Mouse (Mus musculus) neural tube, embryonic 11.5 days (tissue): ENCODE measurements at regions not wholly inside any gene's neighbourhood (a gene's known extent, or its start where the extent isn't known, plus 50 kb on each side); places are given as distances from the start of the nearest gene placed in this dataset.
"Not testable (repeated sequence)": the region's sequence is repeated elsewhere in the genome, so short reads cannot be mapped to it uniquely, and the experiment has no call there.

Experiments used
- ATAC-seq: fragments of 200-750 bp; cut with Nextera tagmentation; 2 replicates; pipeline ENCODE4 v1.8.0; 2017; ENCODE audit warnings: moderate number of reproducible peaks, mild to moderate bottlenecking, moderate TSS enrichment, moderate library complexity; ENCODE audit not compliant: insufficient read depth, low FRiP score, low TSS enrichment
- DNase-seq: peaks from one replicate; pipeline ENCODE4 v3.0.0-alpha.2; 2015; ENCODE audit warnings: low spot score
- H3K27ac ChIP-seq: fragments of 300-500 bp; sonication (generic); 2 replicates; pipeline ENCODE4 v1.5.1; 2014; ENCODE audit warnings: low read depth, mild to moderate bottlenecking, low read length
- H3K27me3 ChIP-seq: fragments of 300-500 bp; sonication (generic); 2 replicates; pipeline ENCODE4 v1.6.1; 2014; ENCODE audit warnings: mild to moderate bottlenecking, low read length, mixed read lengths; ENCODE audit not compliant: control insufficient read depth, insufficient read depth
- H3K36me3 ChIP-seq: fragments of 300-500 bp; sonication (generic); 2 replicates; pipeline ENCODE4 v1.6.1; 2014; ENCODE audit warnings: mild to moderate bottlenecking, low read length, moderate library complexity, mixed read lengths; ENCODE audit not compliant: control insufficient read depth, insufficient read depth
- H3K4me1 ChIP-seq: fragments of 300-500 bp; sonication (generic); 2 replicates; pipeline ENCODE4 v1.6.1; 2014; ENCODE audit warnings: low read length, mixed read lengths; ENCODE audit not compliant: control insufficient read depth, insufficient read depth
- H3K4me2 ChIP-seq: fragments of 300-500 bp; sonication (generic); 2 replicates; pipeline ENCODE4 v1.6.1; 2014; ENCODE audit warnings: low read depth, mild to moderate bottlenecking, moderate library complexity
- H3K4me3 ChIP-seq: fragments of 300-500 bp; sonication (generic); 2 replicates; pipeline ENCODE4 v1.5.1; 2014; ENCODE audit warnings: low read depth, low read length
- H3K9ac ChIP-seq: fragments of 300-500 bp; sonication (generic); 2 replicates; pipeline ENCODE4 v1.6.1; 2014; ENCODE audit warnings: mild to moderate bottlenecking, low read length
- H3K9me3 ChIP-seq: fragments of 300-500 bp; sonication (generic); 2 replicates; pipeline ENCODE4 v1.6.1; 2016; ENCODE audit warnings: low read length; ENCODE audit not compliant: control insufficient read depth
- WGBS: fragments of 180-500 bp; shearing (Covaris S2); extraction: QIAGEN DNeasy Blood & Tissue Kit; methylation state at CpG from one replicate; pipeline ENCODE4 v1.1.7; 2014; 5-methylcytosine and 5-hydroxymethylcytosine counted together

DNA sequence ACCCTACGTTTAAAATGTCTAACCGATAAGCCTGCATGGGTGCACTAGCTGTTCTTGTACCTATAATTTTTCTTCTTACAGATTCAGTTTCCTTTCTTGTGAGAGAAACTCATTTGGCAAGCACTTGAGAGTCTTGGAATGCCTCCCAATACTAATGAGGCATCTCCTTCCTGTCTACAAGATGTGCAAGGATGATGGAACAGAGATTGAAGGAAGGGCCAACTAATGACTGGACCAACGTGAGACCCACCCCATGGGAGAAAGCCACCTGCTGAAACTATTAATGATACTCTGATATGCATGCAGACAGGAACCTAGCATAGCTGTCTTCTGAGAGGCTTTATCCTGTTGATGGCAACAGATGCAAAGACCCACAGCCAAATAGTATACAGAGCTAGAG is 179.9 kb upstream of the Slitrk6 start:
- Histone ChIP-seq H3K9me3 (no peaks in the 10 kb centered on the region), H3K4me3 (no peak overlapping the region), H3K4me1 (no peaks in the 10 kb centered on the region), H3K27ac (no peak overlapping the region), H3K9ac (no peak overlapping the region), H3K36me3 (no peaks in the 10 kb centered on the region), H3K27me3 (no peaks in the 10 kb centered on the region), H3K4me2 (no peak overlapping the region)
- DNase-seq (no peak), ATAC-seq (no peak)
- 91% methylated on average over 3 of the region's 3 CpGs for whole genome bisulfite sequencing

GRCm38 (mm10) chr14:110921989-110922388 is 167.0 kb upstream of the Slitrk6 start:
- H3K4me1 ChIP-seq = no peaks in the 10 kb centered on the region
- DNase-seq = no peak
- H3K27me3 ChIP-seq = no peaks in the 10 kb centered on the region
- H3K9ac ChIP-seq = no peak overlapping the region
- no peak for ATAC-seq
- no peaks in the 10 kb centered on the region for H3K36me3 ChIP-seq
- H3K4me3 ChIP-seq = no peak overlapping the region
- H3K9me3 ChIP-seq = no peaks in the 10 kb centered on the region
- H3K27ac ChIP-seq = no peak overlapping the region
- no peak overlapping the region for H3K4me2 ChIP-seq

GRCm38 (mm10) chr14:110913341-110913740 is 158.4 kb upstream of the Slitrk6 start:
- no peaks in the 10 kb centered on the region for H3K9me3 ChIP-seq
- WGBS = 69% methylated on average over 2 of the region's 2 CpGs
- DNase-seq (no peak), ATAC-seq (peak; percentile 60; the same call in 1 of the 2 replicates)
- no peak overlapping the region for H3K4me2 ChIP-seq
- H3K4me1 ChIP-seq = no peaks in the 10 kb centered on the region
- H3K9ac ChIP-seq = no peak overlapping the region
- no peaks in the 10 kb centered on the region for H3K36me3 ChIP-seq
- no peak overlapping the region for H3K4me3 ChIP-seq
- H3K27ac ChIP-seq = no peak overlapping the region
- no peaks in the 10 kb centered on the region for H3K27me3 ChIP-seq

GRCm38 (mm10) chr14:110892865-110893264 is 137.9 kb upstream of the Slitrk6 start:
- Histone ChIP-seq H3K4me1 (no peaks in the 10 kb centered on the region), H3K9ac (no peak overlapping the region), H3K27me3 (no peaks in the 10 kb centered on the region), H3K4me3 (no peak overlapping the region), H3K4me2 (no peak overlapping the region), H3K9me3 (no peaks in the 10 kb centered on the region), H3K36me3 (no peaks in the 10 kb centered on the region), H3K27ac (no peak overlapping the region)
- no peak for DNase-seq
- no peak for ATAC-seq
- 96% methylated on average over 1 of the region's 1 CpGs for WGBS

GRCm38 (mm10) chr14:110871339-110871738 is 116.4 kb upstream of the Slitrk6 start:
- Histone ChIP-seq H3K27ac (no peak overlapping the region), H3K27me3 (no peaks in the 10 kb centered on the region), H3K4me3 (no peak overlapping the region), H3K9ac (no peak overlapping the region), H3K4me2 (no peak overlapping the region), H3K36me3 (no peaks in the 10 kb centered on the region), H3K9me3 (no peaks in the 10 kb centered on the region), H3K4me1 (no peaks in the 10 kb centered on the region)
- DNase-seq = no peak
- no peak for ATAC-seq

DNA sequence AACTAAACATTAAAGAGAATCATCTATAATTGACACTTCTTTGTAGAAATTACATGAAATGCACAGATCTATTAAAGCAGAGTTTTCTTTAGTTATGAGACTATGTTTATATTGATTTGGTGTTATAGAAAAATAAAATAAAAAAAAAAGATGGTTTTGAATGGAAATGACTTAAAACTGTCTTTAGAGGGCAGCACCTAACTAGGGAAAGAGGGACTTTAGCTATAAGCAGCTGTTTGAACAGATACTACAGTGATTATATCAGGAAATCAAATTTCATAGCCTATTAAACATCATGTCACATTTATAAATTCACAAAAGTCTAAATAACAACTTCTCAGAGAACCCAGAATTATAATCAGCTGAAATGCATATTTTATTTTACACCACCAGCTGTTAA is 69.7 kb upstream of the Slitrk6 start:
- Histone ChIP-seq H3K4me2 (no peak overlapping the region), H3K9ac (no peak overlapping the region), H3K36me3 (no peaks in the 10 kb centered on the region), H3K4me1 (no peaks in the 10 kb centered on the region), H3K27me3 (no peaks in the 10 kb centered on the region), H3K27ac (no peak overlapping the region), H3K9me3 (no peaks in the 10 kb centered on the region), H3K4me3 (no peak overlapping the region)
- ATAC-seq (no peak), DNase-seq (no peak)

DNA sequence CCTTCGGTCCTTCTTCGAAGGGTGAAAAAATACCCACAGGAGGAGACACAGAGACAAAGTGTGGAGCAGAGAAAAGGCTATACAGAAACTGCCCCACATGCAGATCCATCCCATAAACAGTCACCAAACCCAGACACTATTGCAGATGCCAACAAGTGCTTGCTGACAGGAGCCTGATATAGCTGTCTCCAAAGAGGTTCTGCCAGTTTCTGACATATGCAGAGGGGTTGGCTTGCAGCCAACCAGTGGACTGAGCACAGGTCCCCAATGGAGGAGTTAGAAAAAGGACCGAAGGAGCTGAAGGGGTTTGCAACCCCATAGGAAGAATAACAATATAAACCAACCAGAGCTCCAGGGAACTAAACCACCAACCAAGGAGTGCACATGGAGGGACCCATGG is 67.2 kb upstream of the Slitrk6 start:
- not testable (repeated sequence) for ATAC-seq, H3K9ac ChIP-seq, H3K27ac ChIP-seq, H3K36me3 ChIP-seq, H3K4me2 ChIP-seq, H3K4me3 ChIP-seq, DNase-seq, H3K4me1 ChIP-seq, H3K27me3 ChIP-seq, H3K9me3 ChIP-seq
- WGBS = 93% methylated on average over 3 of the region's 3 CpGs
